Mouse (Mus musculus) lung, embryonic 14.5 days (tissue): ENCODE data around the gene Tspear. TPM values are rescaled to one million over a fixed set of nuclear protein-coding genes. Genes with fewer than 3 reads are reported as not detected.

ENCODE experiments used
- ATAC-seq: fragments of 200-750 bp; cut with Nextera tagmentation; 2 replicates; pipeline ENCODE4 v1.8.0; 2017; ENCODE audit warnings: mild to moderate bottlenecking, moderate TSS enrichment, moderate library complexity; ENCODE audit not compliant: insufficient read depth
- DNase-seq: peaks from one replicate; pipeline ENCODE4 v3.0.0-alpha.2; 2015
- H3K27ac ChIP-seq: fragments of 300-500 bp; sonication (generic); 2 replicates; pipeline ENCODE4 v1.5.1; 2014; ENCODE audit warnings: low read depth, mild to moderate bottlenecking, moderate library complexity
- H3K27me3 ChIP-seq: fragments of 300-500 bp; sonication (generic); 2 replicates; pipeline ENCODE4 v1.6.1; 2014; ENCODE audit warnings: low read length, control low read depth; ENCODE audit not compliant: insufficient read depth
- H3K36me3 ChIP-seq: fragments of 300-500 bp; sonication (generic); 2 replicates; pipeline ENCODE4 v1.6.1; 2014; ENCODE audit warnings: control low read depth; ENCODE audit not compliant: insufficient read depth
- H3K4me1 ChIP-seq: fragments of 300-500 bp; sonication (generic); 2 replicates; pipeline ENCODE4 v1.6.1; 2014; ENCODE audit warnings: antibody characterized with exemption, control low read depth; ENCODE audit not compliant: insufficient read depth
- H3K4me2 ChIP-seq: fragments of 300-500 bp; sonication (generic); 2 replicates; pipeline ENCODE4 v1.6.1; 2014; ENCODE audit warnings: mild to moderate bottlenecking
- H3K4me3 ChIP-seq: fragments of 300-500 bp; sonication (generic); 2 replicates; pipeline ENCODE4 v1.5.1; 2014; ENCODE audit warnings: low read depth, low read length
- H3K9ac ChIP-seq: fragments of 300-500 bp; sonication (generic); 2 replicates; pipeline ENCODE4 v1.6.1; 2014
- H3K9me3 ChIP-seq: fragments of 300-500 bp; sonication (generic); 2 replicates; pipeline ENCODE4 v1.6.1; 2016; ENCODE audit warnings: low read depth, low read length, control low read depth
- CTCF ChIP-seq: IDR thresholded peaks from 2 replicates; pipeline ENCODE4 v1.5.1; 2016; ENCODE audit warnings: antibody characterized with exemption, low read depth
- WGBS: fragments of 180-500 bp; shearing (Covaris S2); extraction: QIAGEN DNeasy Blood & Tissue Kit; methylation state at CpG from one replicate; pipeline ENCODE4 v1.1.7; 2014; 5-methylcytosine and 5-hydroxymethylcytosine counted together
- polyA plus RNA-seq: library from polyadenylated mRNA; unstranded; fragments of >200 nt; fragmentation: Nextera tagmentation; extraction: Ambion mirVana; gene quantifications from 2 replicates; pipeline ENCODE4 v1.2.1, GENCODE M21; 2014

The Tspear gene
- polyA plus RNA-seq, 1 experiment from 2014 or later, result 0.11 TPM

DNA sequence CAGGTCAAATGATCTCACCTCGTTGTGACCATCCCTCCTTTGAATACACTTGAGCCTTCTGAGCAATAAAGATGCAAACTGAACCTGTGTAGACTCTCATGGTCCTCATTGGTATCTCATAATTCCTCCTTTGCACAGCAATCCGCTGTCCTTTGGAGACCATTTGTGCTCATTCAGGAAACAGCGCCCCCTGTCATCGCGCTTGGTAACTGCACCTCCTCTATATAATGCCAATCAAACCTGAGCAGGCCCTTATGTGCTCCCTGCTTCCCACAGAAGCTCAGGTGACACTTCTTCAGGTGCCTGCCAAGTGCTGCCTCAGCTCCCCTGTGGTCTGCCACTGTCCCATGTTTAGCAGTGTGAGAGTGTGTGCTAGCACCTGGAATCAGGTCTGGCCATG is 129.1 kb downstream of the Tspear start:
- no peak overlapping the region for H3K9ac ChIP-seq
- no peaks in the 10 kb centered on the region for H3K9me3 ChIP-seq
- H3K4me2 ChIP-seq, result no peak overlapping the region
- ATAC-seq (no peak), DNase-seq (peak; percentile 42)
- H3K27me3 ChIP-seq, result no peaks in the 10 kb centered on the region
- no peaks in the 10 kb centered on the region for H3K36me3 ChIP-seq
- H3K4me3 ChIP-seq, result no peak overlapping the region
- peak; percentile 76 for TF ChIP-seq CTCF
- WGBS, result 25% methylated on average over 5 of the region's 5 CpGs
- no peaks in the 10 kb centered on the region for H3K4me1 ChIP-seq
- no peak overlapping the region for H3K27ac ChIP-seq

- Histone ChIP-seq H3K27ac (no peak overlapping the region), H3K9me3 (no peaks in the 10 kb centered on the region), H3K9ac (no peak overlapping the region), H3K4me2 (no peak overlapping the region), H3K27me3 (no peaks in the 10 kb centered on the region), H3K4me3 (no peak overlapping the region), H3K36me3 (no peaks in the 10 kb centered on the region), H3K4me1 (no peaks in the 10 kb centered on the region)
- WGBS, result 93% methylated on average over 4 of the region's 4 CpGs
- DNase-seq (no peak), ATAC-seq (no peak)
- TF ChIP-seq CTCF, result no peak
These were observed 132.2 kb downstream of the Tspear start for GRCm38 (mm10) chr10:77818523-77818922.

DNA sequence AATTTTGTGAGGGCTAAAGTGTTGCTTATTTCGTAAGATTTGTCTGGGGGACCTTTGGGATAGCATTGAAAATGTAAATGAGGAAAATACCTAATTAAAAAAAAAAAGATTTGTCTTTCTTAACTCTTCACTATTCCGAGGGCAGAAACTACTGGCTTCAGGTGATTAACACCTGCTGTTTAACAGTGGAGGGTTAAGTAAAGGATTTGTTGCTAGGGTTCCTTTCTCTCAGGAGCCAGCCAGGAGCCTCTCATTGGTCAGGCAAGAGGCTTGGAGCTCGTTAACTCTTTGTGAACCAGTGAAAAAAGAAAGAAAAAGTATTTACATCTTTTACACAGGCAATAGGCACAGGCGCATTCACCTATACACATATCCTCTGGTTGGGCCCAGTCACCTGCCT is 132.8 kb downstream of the Tspear start:
- Histone ChIP-seq H3K27me3 (no peaks in the 10 kb centered on the region), H3K4me3 (no peak overlapping the region), H3K9ac (no peak overlapping the region), H3K36me3 (no peaks in the 10 kb centered on the region), H3K4me1 (no peaks in the 10 kb centered on the region), H3K27ac (no peak overlapping the region), H3K9me3 (no peaks in the 10 kb centered on the region), H3K4me2 (no peak overlapping the region)
- ATAC-seq (no peak), DNase-seq (no peak)
- no peak for TF ChIP-seq CTCF
- 27% methylated on average over 4 of the region's 4 CpGs for WGBS

DNA sequence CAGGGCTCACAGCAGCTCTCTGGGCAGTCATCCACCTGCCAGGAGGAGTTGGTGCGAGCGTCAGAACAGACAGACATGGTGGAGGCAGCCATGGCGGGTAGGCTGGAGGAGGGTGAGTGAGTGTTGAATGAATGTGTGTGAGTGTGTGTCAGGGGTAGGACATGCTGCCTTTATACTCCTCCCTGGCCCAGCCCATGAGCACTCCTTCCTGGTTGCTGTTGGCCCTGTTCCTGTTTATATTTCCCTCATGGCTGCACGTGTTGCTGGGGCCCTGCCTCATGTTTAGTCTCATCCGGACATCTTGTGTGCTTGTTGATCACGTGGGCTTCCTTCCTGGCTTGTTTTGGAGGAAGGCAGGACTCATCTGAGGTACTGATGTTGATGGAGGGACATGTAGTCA is 140.6 kb downstream of the Tspear start, which contains the start of gene Krtap10-4:
TSS of gene Krtap10-4 (minus strand) at position 145 of the 400 bp plus-strand sequence.
- Histone ChIP-seq H3K36me3 (no peaks in the 10 kb centered on the region), H3K9ac (no peak within 1 kb of the TSS), H3K4me1 (no peaks in the 10 kb centered on the region), H3K4me2 (no peak within 1 kb of the TSS), H3K4me3 (no peak within 1 kb of the TSS), H3K27me3 (no peaks in the 10 kb centered on the region), H3K27ac (no peak within 1 kb of the TSS), H3K9me3 (no peaks in the 10 kb centered on the region)
- DNase-seq (peak; percentile 31), ATAC-seq (peak; percentile 54; the same call in 1 of the 2 replicates)
- WGBS, result 46% methylated on average over 6 of the region's 6 CpGs
- no peak for TF ChIP-seq CTCF

- WGBS, result 51% methylated on average over 9 of the region's 9 CpGs
- Histone ChIP-seq H3K9me3 (no peaks in the 10 kb centered on the region), H3K27ac (no peak within 1 kb of the TSS), H3K4me3 (no peak within 1 kb of the TSS), H3K9ac (no peak within 1 kb of the TSS), H3K27me3 (no peaks in the 10 kb centered on the region), H3K4me2 (no peak within 1 kb of the TSS), H3K4me1 (no peaks in the 10 kb centered on the region), H3K36me3 (no peaks in the 10 kb centered on the region)
- no peak for TF ChIP-seq CTCF
- ATAC-seq, result no peak
- DNase-seq, result no peak
These were observed 149.3 kb downstream of the Tspear start, which contains the start of gene Krtap10-10 for GRCm38 (mm10) chr10:77835647-77836046. Gene Krtap10-10, plus strand, starts transcription at chr10:77835947.

DNA sequence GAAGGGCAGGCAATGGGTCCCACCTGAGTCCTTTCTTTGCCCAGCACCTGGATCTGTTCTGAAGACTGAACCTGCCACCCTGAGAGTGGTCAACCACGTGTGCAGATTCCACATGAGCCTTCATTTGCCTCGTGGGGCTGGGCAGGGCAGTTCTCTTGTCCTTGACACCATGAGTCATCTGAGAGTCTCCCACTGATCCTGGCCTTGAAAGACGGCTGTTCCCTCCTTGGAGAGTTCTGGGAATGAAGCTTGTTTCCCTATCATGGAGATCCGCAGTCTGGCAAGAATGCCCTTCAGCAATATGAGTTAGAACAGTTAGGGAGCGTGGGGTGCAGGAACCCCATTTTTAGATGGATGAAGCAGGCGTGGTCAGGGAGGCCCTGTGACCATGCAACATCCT is 152.6 kb downstream of the Tspear start:
- no peak overlapping the region for H3K4me3 ChIP-seq
- 67% methylated on average over 6 of the region's 6 CpGs for WGBS
- no peaks in the 10 kb centered on the region for H3K27me3 ChIP-seq
- no peak overlapping the region for H3K27ac ChIP-seq
- no peak for TF ChIP-seq CTCF
- ATAC-seq, result no peak
- no peaks in the 10 kb centered on the region for H3K4me1 ChIP-seq
- no peaks in the 10 kb centered on the region for H3K9me3 ChIP-seq
- no peak overlapping the region for H3K9ac ChIP-seq
- no peak for DNase-seq
- no peaks in the 10 kb centered on the region for H3K36me3 ChIP-seq
- no peak overlapping the region for H3K4me2 ChIP-seq

DNA sequence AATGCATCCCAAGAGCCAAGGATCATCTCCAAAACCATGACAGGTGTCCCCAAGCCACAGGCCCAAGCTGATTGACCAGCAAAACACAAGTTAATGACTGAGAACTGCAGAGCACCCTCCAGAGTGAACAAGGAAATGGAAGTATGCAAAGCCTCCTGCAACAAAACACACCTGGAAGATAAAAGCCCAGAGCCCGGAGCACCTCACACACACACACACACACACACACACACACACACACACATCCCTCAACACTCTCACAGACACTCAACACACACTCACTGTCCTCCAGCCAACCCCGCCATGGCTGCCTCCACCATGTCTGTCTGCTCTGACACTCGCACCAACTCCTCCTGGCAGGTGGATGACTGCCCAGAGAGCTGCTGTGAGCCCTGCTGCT is 160.1 kb downstream of the Tspear start, which contains the start of gene Gm36176:
TSS of gene Gm36176 (plus strand) at position 301 of the 400 bp plus-strand sequence.
- H3K4me3 ChIP-seq, result no peak within 1 kb of the TSS
- no peak within 1 kb of the TSS for H3K9ac ChIP-seq
- ATAC-seq (no peak), DNase-seq (no peak)
- H3K4me2 ChIP-seq, result no peak within 1 kb of the TSS
- no peaks in the 10 kb centered on the region for H3K9me3 ChIP-seq
- H3K4me1 ChIP-seq, result no peaks in the 10 kb centered on the region
- no peaks in the 10 kb centered on the region for H3K27me3 ChIP-seq
- no peak within 1 kb of the TSS for H3K27ac ChIP-seq
- 48% methylated on average over 3 of the region's 3 CpGs for WGBS
- TF ChIP-seq CTCF, result no peak
- no peaks in the 10 kb centered on the region for H3K36me3 ChIP-seq

DNA sequence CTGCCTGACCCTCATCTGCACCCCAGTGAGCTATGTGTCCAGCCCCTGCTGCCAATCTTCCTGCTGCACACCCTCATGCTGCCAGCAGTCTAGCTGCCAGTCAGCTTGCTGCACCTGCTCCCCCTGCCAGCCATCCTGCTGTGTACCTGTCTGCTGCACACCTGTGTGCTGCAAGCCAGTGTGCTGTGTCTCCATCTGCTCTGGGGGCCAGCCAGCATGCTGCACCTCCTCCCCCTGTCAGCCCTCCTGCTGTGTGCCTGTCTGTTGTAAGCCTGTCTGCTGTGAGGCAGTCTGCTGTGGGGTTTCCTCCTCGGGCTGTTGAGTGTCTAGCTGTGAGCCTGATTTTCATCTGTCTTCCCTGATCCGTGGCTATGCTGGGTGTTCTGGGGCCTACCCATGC is 160.6 kb downstream of the Tspear start:
- Histone ChIP-seq H3K9me3 (no peaks in the 10 kb centered on the region), H3K27ac (no peak overlapping the region), H3K9ac (no peak overlapping the region), H3K27me3 (no peaks in the 10 kb centered on the region), H3K36me3 (no peaks in the 10 kb centered on the region), H3K4me3 (no peak overlapping the region), H3K4me2 (no peak overlapping the region), H3K4me1 (no peaks in the 10 kb centered on the region)
- TF ChIP-seq CTCF, result no peak
- DNase-seq (no peak), ATAC-seq (no peak)
- 22% methylated on average over 2 of the region's 2 CpGs for WGBS
